ENCODE assay signal across 14 mouse cellular contexts in the genomic region with DNA sequence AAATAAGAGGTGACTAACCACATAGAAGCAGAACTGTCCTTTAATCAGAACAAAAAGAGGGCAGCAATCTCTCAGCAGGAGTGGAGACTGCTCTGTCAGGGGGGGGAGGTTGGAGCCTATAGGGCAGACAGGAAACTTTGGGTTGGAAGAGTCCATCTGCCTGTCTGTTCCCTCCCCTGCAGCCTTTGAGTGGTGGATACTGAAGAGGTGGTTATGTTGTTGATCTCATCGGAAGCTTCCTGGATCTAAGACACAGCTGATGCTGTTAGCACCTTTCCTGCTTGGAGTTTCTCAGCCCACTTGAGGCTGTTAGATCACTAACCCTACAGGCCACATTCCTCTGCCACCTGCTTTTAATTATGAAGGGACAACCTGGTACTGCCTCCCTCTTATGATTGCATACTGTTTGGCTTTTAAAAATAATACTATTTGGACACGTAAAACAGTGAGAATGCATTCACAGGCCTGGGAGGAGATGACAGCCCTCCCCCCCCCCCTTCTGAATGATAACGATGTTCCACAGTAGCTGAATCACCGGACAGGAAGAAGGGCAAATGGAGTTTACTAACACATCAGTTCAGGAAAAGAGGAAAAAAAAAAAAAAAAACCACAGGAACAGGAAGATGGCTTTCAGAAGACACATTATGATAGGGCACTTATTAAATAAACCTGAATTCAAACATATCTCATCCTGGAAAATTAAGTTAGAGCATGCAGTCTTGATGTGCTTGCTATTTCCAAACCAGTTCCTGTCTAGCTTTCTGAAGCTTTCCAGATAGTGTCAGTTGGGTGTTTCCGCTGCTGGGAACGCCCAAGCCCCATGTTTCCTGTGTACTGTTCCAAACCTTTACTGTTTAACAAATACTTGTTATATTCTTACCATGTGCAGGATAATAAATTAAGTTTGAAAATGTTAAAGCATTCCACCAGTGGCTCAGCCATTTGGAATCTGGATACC. TPM values are rescaled to one million over a fixed set of nuclear protein-coding genes. Genes with fewer than 3 reads are reported as not detected.
A peak's percentile ranks its signal among the peaks of the same experiment; 100 is the strongest.
DNase-seq lines count a peak whose midpoint lies in the region; ATAC-seq and TF ChIP-seq lines count a peak whose summit lies in the region.
"Had no signal": no experiment of that assay in that cellular context is flagged by ENCODE, and none has a peak within 500 bp of the region (broad histone marks: within the 10 kb centered on the region; RNA-seq: fewer than 3 reads in every experiment).

No protein-coding gene starts in this region.

- no peak overlapping the region for H3K4me2 ChIP-seq in lung, postnatal 0 days (replicated peaks; ENCODE audit: low read depth, low read length)

- no peak overlapping the region for H3K9ac ChIP-seq in lung, postnatal 0 days (replicated peaks; ENCODE audit: low read depth)

- peak; percentile 68 for ATAC-seq in common myeloid progenitor, adult 5-6 weeks (replicated peaks; ENCODE audit: low read depth, poor library complexity, severe bottlenecking)
- ATAC-seq in lung, postnatal 0 days, result peak; percentile 83

- no peak for TF ChIP-seq CTCF in lung, postnatal 0 days (IDR thresholded peaks at IDR 0.05)

- no peaks in the 10 kb centered on the region for H3K4me1 ChIP-seq in lung, postnatal 0 days (ENCODE audit: insufficient read depth, low read depth, low read length)

- TF ChIP-seq EP300 in lung, postnatal 0 days (IDR thresholded peaks at IDR 0.05), result peak; percentile 77

- no peak overlapping the region for H3K4me3 ChIP-seq in lung, postnatal 0 days (ENCODE audit: low read depth, low read length)

- intact Hi-C loops in heart, postnatal 10 days (cut with DNase I), result no loop called here

- peak overlapping the region; percentile 51 for H3K27ac ChIP-seq in lung, postnatal 0 days (ENCODE audit: low read length)

- H3K36me3 ChIP-seq in lung, postnatal 0 days (ENCODE audit: insufficient read depth, low read length), result no peaks in the 10 kb centered on the region

- H3K27me3 ChIP-seq in lung, postnatal 0 days (replicated peaks; ENCODE audit: insufficient read depth, low read length), result no peaks in the 10 kb centered on the region

- DNase-seq in adrenal gland, adult 2 months, result peak; percentile 39
- no peak for DNase-seq in adrenal gland, postnatal 25 days
- peak; percentile 12 to 36 for DNase-seq in heart, postnatal 10 days
- peak; percentile 57 for DNase-seq in lung, postnatal 0 days (ENCODE audit: low spot score)
- DNase-seq in right cerebral cortex, postnatal 36 days (ENCODE audit: low spot score in 2 of 2), result no peak
- no peak for DNase-seq in adipocyte (ENCODE audit: low spot score)
- no peak for DNase-seq in gastrocnemius, adult 8-10 months (ENCODE audit: low spot score in 2 of 2)
- DNase-seq: cerebellum, adult 2 months had no signal

- 44% methylated on average over 6 of the region's 6 CpGs for WGBS in lung, postnatal 0 days

- no peaks in the 10 kb centered on the region for H3K9me3 ChIP-seq in lung, postnatal 0 days (ENCODE audit: low read length)

RNA-seq across cellular contexts. Expression of a gene that starts 41.9 kb away (rescaled TPM):
- 1 to 10 TPM; 3.1 to 6.8 TPM for total RNA-seq in adrenal gland, adult 2 months (2021)
- 0.48 and 0.62 TPM in 2 replicates for polyA plus RNA-seq in adrenal gland, adult 2 months (2012; rRNA removed)
- 3.7 and 4.7 TPM in 2 replicates for total RNA-seq in adrenal gland, postnatal 25 days (2021)
- total RNA-seq in common myeloid progenitor, adult 5-6 weeks (2017), result 68.7 and 85.2 TPM in 2 replicates
- total RNA-seq in heart, postnatal 10 days (2021), result 10 to 100 TPM; 43.7 to 57.0 TPM
- 42.1 and 44.5 TPM in 2 replicates for polyA plus RNA-seq in lung, postnatal 0 days (2015; fragmentation: Nextera tagmentation; extraction: Ambion mirVana)
- 100 to 1,000 TPM in 1 of 4 experiments, 10 to 100 TPM in 3; 53.6 to 108 (median 62.0) TPM for total RNA-seq in gastrocnemius, adult 8-10 months (2022)

RNA-seq across cellular contexts. Expression of a gene that starts 59.0 kb away (rescaled TPM):
- total RNA-seq in adrenal gland, adult 2 months (2021), result not detected
- polyA plus RNA-seq in adrenal gland, adult 2 months (2012; rRNA removed), result not detected in 2 replicates
- total RNA-seq in adrenal gland, postnatal 25 days (2021), result not detected in 2 replicates
- not detected in 2 replicates for total RNA-seq in common myeloid progenitor, adult 5-6 weeks (2017)
- total RNA-seq in heart, postnatal 10 days (2021), result not detected
- not detected in 2 replicates for polyA plus RNA-seq in lung, postnatal 0 days (2015; fragmentation: Nextera tagmentation; extraction: Ambion mirVana)
- not detected for total RNA-seq in gastrocnemius, adult 8-10 months (2022)
- polyA plus RNA-seq: cerebellum, adult 2 months; forebrain, embryonic 11.5 days; intestine, embryonic 14.5 days; liver, embryonic 16.5 days; neural tube, embryonic 11.5 days; small intestine, adult 2 months had no signal

Comparison
In these comparisons a context has a peak if more than half of its experiments do, and no peak if none do; other contexts are left out.
1. DNase-seq: peak in adrenal gland, adult 2 months (single experiment), heart, postnatal 10 days (2 of 2) and lung, postnatal 0 days (single experiment); none in adrenal gland, postnatal 25 days (single experiment), right cerebral cortex, postnatal 36 days (0 of 2), adipocyte (single experiment) and gastrocnemius, adult 8-10 months (0 of 2).